Mouse (Mus musculus) activated CD4-positive, CD25-positive, alpha-beta regulatory T cell, adult 4 months (primary cell): ENCODE data around the gene Txk. TPM values are rescaled to one million over a fixed set of nuclear protein-coding genes. Genes with fewer than 3 reads are reported as not detected.

ENCODE experiments used
- polyA plus RNA-seq, 2 experiments: library from polyadenylated mRNA; unstranded; fragments of 100-300 nt; shearing (Covaris generic); gene quantifications; one replicate each; pipeline ENCODE4 v1.2.1; 2017

Gene Txk
- polyA plus RNA-seq, 2 experiments from 2014 or later: 59.1 to 67.0 TPM

Other genes starting within 250 kb of the Txk start
- under 1 TPM in 1 of 2 experiments, not detected in 1; 0.09 TPM for gene Corin, start 248.3 kb downstream of the Txk start, polyA plus RNA-seq
- gene Nfxl1, start 193.1 kb downstream of the Txk start, polyA plus RNA-seq: 1 to 10 TPM; 1.4 to 3.4 TPM
- not detected for gene Zar1, start 171.5 kb downstream of the Txk start, polyA plus RNA-seq
- not detected for gene Gm5868, start 165.2 kb downstream of the Txk start, polyA plus RNA-seq
- 1 to 10 TPM; 1.0 to 1.6 TPM for gene Cnga1, start 108.5 kb downstream of the Txk start, polyA plus RNA-seq
- gene Nipal1, start 105.0 kb downstream of the Txk start, polyA plus RNA-seq: 10 to 100 TPM; 18.5 to 39.1 TPM
- 10 to 100 TPM; 10.1 to 10.6 TPM for gene Tec, start 115.7 kb upstream of the Txk start, polyA plus RNA-seq
- gene Slain2, start 161.5 kb upstream of the Txk start, polyA plus RNA-seq: 10 to 100 TPM; 11.7 to 13.9 TPM
- gene Gm10135, start 221.9 kb upstream of the Txk start, polyA plus RNA-seq: not detected